Mouse (Mus musculus) spleen, postnatal 0 days (tissue): ENCODE results near the gene Magi1. TPM values are rescaled to one million over a fixed set of nuclear protein-coding genes. Genes with fewer than 3 reads are reported as not detected.

Experiments used
- polyA plus RNA-seq: library from polyadenylated mRNA; unstranded; fragments of >200 nt; fragmentation: Nextera tagmentation; extraction: Ambion mirVana; gene quantifications from 2 replicates; pipeline ENCODE4 v1.2.1, GENCODE M21; 2015

Magi1 gene
- polyA plus RNA-seq, result 1.6 and 1.9 TPM in 2 replicates

DNA sequence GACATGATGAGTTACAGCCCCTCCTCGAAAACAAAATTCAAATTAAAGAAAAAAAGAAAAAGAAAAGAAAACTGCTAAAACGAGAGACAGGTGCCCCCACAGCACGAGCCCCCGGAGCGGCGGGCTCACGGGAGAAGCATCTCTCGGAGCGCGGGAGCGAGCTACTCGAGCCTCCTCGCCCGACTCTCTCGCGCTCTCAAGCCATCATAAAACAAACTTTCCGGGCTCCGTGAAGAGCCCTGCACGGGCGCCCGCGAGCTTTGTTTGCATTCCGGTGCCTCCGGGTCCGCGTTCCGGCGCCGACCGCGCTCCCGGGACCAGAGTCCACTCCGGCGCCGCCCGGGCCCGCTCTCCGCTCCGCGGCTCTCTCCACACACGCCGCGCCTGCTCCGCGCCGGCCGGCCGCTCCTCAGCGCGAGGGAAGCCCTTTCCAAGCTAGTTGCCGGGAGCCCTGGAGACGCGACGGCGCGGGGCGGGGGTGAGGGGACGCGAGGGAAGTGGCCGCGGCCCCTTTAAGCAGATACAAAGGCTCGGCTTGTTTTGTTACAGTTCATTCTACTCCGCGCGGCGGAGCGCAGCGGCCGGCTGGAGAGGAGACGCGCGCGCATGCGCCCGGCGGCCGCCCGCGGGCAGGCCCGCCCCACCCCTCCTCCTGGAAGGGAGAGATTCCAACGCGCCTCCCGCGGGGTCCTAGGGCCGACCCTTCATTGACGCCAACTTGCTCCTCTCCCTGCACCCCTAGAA is at the start of gene Magi1:
Magi1 (minus strand) TSS at position 600 of the 744 bp plus-strand sequence.

Other genes with a start within 250 kb of the Magi1 start
- gene Slc25a26, start 216.4 kb upstream of the Magi1 start, polyA plus RNA-seq, result 3.8 and 4.2 TPM in 2 replicates